Mouse (Mus musculus) naive thymus-derived CD4-positive, alpha-beta T cell, adult 2 months (primary cell): ENCODE measurements around the gene 4833427G06Rik.
"Not testable (repeated sequence)": the region's sequence is repeated elsewhere in the genome, so short reads cannot be mapped to it uniquely, and the experiment has no call there.

Source experiments
- DNase-seq: peaks from one replicate; pipeline ENCODE4 v3.0.0-alpha.2; 2011; ENCODE audit warnings: low read depth

Gene 4833427G06Rik

GRCm38 (mm10) chr9:51101756-51102425, at the start of gene 4833427G06Rik:
TSS of gene 4833427G06Rik (minus strand) at chr9:51102078.
- DNase-seq: peak; percentile 6

- DNase-seq: no peak
Measured at GRCm38 (mm10) chr9:51147294-51147693, 45.4 kb upstream of the 4833427G06Rik start.

- no peak for DNase-seq
Measured at GRCm38 (mm10) chr9:51146496-51146895, 44.6 kb upstream of the 4833427G06Rik start.

GRCm38 (mm10) chr9:51144218-51144617, 42.3 kb upstream of the 4833427G06Rik start:
- no peak for DNase-seq

GRCm38 (mm10) chr9:51143437-51143836, 41.6 kb upstream of the 4833427G06Rik start:
- DNase-seq: no peak

- no peak for DNase-seq
Measured at GRCm38 (mm10) chr9:51140711-51141110, 38.8 kb upstream of the 4833427G06Rik start.

GRCm38 (mm10) chr9:51139401-51139800, 37.5 kb upstream of the 4833427G06Rik start:
- not testable (repeated sequence) for DNase-seq

- DNase-seq: no peak
Measured at GRCm38 (mm10) chr9:51138301-51138700, 36.4 kb upstream of the 4833427G06Rik start.

GRCm38 (mm10) chr9:51137836-51138235, 36.0 kb upstream of the 4833427G06Rik start:
- DNase-seq: no peak

- DNase-seq: no peak
Measured at GRCm38 (mm10) chr9:51137432-51137831, 35.6 kb upstream of the 4833427G06Rik start.

GRCm38 (mm10) chr9:51136985-51137384, 35.1 kb upstream of the 4833427G06Rik start:
- peak; percentile 11 for DNase-seq

- DNase-seq: no peak
Measured at GRCm38 (mm10) chr9:51114767-51115166, 12.9 kb upstream of the 4833427G06Rik start.

GRCm38 (mm10) chr9:51105751-51106150, 3.9 kb upstream of the 4833427G06Rik start:
- DNase-seq: no peak

GRCm38 (mm10) chr9:51103808-51104514, 2.1 kb upstream of the 4833427G06Rik start:
- no peak for DNase-seq

- DNase-seq: peak; percentile 20
Measured at GRCm38 (mm10) chr9:51102963-51103807, 1.3 kb upstream of the 4833427G06Rik start.

GRCm38 (mm10) chr9:51096306-51096705, 5.6 kb downstream of the 4833427G06Rik start:
- DNase-seq: no peak

- DNase-seq: no peak
Measured at GRCm38 (mm10) chr9:51093697-51094096, 8.2 kb downstream of the 4833427G06Rik start.

- DNase-seq: no peak
Measured at GRCm38 (mm10) chr9:51081614-51082013, 20.3 kb downstream of the 4833427G06Rik start.

- DNase-seq: peak; percentile 5
Measured at GRCm38 (mm10) chr9:51076979-51077315, 24.9 kb downstream of the 4833427G06Rik start, which contains the start of gene Layn. TSS of gene Layn (minus strand) at chr9:51077094.

GRCm38 (mm10) chr9:51076300-51076978, 25.4 kb downstream of the 4833427G06Rik start:
- no peak for DNase-seq

GRCm38 (mm10) chr9:51075780-51076179, 26.1 kb downstream of the 4833427G06Rik start:
- no peak for DNase-seq

- no peak for DNase-seq
Measured at GRCm38 (mm10) chr9:51070801-51071200, 31.1 kb downstream of the 4833427G06Rik start.
